Mouse (Mus musculus) gastrocnemius, adult 2 months (tissue): Measurements from ENCODE around the gene Tm7sf3. TPM values are rescaled to one million over a fixed set of nuclear protein-coding genes. Genes with fewer than 3 reads are reported as not detected.

Experiments
- DNase-seq: peaks from one replicate; pipeline ENCODE4 v3.0.0; 2022
- H3K27ac ChIP-seq: fragments of 200-600 bp; 2 replicates; pipeline ENCODE4 v1.8.1; 2022; ENCODE audit warnings: mild to moderate bottlenecking
- H3K4me3 ChIP-seq: fragments of 200-600 bp; 2 replicates; pipeline ENCODE4 v1.8.1; 2022; ENCODE audit warnings: mild to moderate bottlenecking, moderate library complexity
- CTCF ChIP-seq: fragments of 200-600 bp; IDR thresholded peaks from 2 replicates; pipeline ENCODE4 v1.8.1; 2022; ENCODE audit warnings: antibody characterized with exemption, mild to moderate bottlenecking, moderate library complexity
- intact Hi-C: fragments of 180-260 bp; cut with DNase I; formaldehyde crosslinking; loops from one replicate; pipeline ENCODE4 v1.15.1; 2025
- total RNA-seq, 2 experiments: library from RNA; stranded (reverse); gene quantifications; 2 replicates each; pipeline ENCODE4 v1.2.3; 2021

Gene Tm7sf3
- total RNA-seq, 2 experiments from 2014 or later: 5.7 to 7.8 TPM

DNA sequence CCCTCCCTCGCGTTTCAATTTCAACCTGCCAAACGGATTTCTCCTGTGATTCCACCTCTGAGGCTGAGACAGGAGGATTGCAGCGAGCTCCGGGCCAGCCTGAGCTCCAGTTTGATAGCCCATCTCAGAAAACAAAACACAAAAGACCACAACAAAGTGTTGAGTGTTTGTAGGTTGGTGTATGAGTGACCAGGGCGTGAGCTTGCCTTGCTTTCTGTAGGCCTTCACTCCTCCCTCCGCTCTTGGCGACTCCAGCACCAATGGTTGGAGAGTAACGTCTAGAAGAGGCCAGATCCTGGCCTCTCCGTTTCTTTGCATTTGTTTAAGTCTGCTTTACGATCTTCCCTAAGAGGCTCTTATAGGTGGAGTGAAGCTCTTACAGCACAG is 553 bp upstream of the Tm7sf3 start:
- DNase-seq: peak; percentile 23
- peak overlapping the region; percentile 95 for H3K4me3 ChIP-seq
- H3K27ac ChIP-seq: peak overlapping the region; percentile 96
- no peak for TF ChIP-seq CTCF
- intact Hi-C loops: no loop called here

DNA sequence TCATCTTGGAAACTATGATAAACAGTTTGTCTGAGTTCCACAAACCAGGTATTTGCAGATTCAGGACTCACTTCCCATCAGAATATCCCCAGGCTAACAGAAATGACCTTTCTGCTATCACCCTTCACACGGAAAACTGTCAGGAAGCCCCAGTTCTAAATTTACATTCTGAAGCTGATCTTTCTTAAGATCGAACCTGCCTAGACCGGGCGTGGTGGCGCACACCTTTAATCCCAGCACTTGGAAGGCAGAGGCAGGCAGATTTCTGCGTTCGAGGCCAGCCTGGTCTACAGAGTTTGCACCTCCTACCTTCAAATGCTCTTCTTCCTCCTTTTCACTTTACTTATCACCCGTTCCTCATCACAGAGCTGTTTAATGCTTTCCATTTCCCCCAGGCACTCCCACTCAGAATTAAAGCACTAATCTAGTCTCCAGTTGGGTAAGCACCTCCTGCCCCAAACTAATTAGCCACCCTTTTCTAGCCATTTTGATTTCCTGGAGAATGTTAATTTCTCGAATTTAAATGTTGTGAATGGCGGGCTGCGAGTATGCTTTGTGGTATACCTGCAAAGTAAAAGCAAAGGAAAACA is 908 bp downstream of the Tm7sf3 start:
- DNase-seq: no peak
- peak overlapping the region; percentile 95 for H3K4me3 ChIP-seq
- peak overlapping the region; percentile 96 for H3K27ac ChIP-seq
- TF ChIP-seq CTCF: no peak
- intact Hi-C loops: no loop called here

DNA sequence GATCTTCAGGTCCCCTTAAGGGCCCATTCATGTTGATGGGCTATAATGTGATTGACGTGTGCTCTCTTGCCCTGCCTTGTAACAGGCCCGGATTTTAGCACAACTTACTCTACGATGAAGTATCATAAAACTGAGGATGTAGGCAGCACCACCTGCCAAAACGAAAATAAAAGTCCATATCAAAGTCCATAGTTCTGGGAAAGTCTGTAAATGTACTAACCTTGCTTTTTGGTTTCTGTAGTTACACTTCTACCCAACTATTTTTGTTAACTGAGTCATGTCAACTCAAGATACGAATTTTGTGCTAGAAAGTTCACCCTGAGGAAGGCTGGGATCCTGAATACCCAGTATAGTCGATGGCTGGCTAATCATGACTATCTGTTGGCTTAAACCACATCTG is 1.6 kb downstream of the Tm7sf3 start:
- no peak overlapping the region for H3K4me3 ChIP-seq
- intact Hi-C loops: no loop called here
- H3K27ac ChIP-seq: no peak overlapping the region
- no peak for DNase-seq
- no peak for TF ChIP-seq CTCF

DNA sequence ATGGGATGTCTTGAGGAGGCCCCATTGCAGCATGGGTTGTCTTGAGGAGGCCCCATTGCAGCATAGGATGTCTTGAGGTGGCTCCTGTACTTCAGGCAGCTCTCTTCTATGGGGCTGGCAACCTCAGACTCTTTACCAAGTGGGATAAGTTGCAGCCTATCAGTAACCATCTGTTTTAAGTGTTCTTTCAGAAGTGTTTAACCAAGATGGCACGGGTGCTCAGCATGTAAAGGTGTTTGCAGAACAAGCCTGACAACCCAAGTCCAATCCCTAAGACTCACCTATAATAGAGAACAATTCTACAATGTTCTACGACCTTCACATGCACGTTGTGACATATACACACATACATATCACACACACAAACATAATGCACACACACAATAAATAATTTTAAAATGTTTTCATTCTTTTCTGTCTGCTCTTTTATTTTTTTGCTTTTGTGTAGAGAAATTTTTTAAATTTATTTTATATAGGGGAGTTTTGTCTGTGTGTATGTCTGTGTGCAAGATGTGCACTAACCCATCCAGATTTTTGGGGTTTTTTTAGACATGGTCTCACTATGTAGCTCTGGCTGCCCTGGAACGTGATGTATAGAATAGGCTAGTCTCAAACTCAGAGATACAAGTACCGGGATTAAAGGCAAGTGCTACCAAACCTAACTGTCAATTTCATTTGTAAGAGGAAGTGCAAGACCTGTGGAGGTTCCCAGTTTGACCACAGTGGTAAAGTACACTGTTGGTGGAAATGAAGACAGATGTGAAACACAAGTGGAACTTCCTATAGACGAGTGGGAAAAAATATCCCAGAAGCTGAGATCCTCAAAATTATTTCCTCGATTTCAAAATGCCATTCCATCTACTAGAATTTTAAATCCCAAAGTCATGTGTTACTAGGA is 2.3 kb downstream of the Tm7sf3 start:
- H3K27ac ChIP-seq: no peak overlapping the region
- H3K4me3 ChIP-seq: no peak overlapping the region
- no peak for TF ChIP-seq CTCF
- intact Hi-C loops: no loop called here
- DNase-seq: no peak

DNA sequence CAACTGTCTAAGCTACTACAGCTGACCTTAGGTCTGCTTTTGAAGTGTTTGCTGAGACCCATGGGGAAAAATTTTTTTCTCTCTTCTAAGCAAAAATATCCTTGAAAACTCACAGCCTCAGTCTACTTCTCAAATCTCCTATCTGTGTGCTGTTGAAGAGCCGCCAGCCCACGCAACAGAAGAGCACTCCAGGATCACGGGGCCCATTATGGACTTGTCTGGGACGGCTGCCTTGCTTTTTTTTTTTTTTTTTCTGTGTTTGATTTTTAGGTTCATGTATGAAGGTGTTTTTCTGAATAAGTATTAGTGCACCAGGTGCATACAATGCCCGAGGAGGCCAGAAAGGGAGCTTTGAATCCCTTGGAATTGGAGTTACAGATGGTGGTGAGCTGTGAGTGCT is 6.1 kb downstream of the Tm7sf3 start:
- Histone ChIP-seq H3K4me3 (no peak overlapping the region), H3K27ac (no peak overlapping the region)
- intact Hi-C loops: no loop called here
- TF ChIP-seq CTCF: no peak
- no peak for DNase-seq

DNA sequence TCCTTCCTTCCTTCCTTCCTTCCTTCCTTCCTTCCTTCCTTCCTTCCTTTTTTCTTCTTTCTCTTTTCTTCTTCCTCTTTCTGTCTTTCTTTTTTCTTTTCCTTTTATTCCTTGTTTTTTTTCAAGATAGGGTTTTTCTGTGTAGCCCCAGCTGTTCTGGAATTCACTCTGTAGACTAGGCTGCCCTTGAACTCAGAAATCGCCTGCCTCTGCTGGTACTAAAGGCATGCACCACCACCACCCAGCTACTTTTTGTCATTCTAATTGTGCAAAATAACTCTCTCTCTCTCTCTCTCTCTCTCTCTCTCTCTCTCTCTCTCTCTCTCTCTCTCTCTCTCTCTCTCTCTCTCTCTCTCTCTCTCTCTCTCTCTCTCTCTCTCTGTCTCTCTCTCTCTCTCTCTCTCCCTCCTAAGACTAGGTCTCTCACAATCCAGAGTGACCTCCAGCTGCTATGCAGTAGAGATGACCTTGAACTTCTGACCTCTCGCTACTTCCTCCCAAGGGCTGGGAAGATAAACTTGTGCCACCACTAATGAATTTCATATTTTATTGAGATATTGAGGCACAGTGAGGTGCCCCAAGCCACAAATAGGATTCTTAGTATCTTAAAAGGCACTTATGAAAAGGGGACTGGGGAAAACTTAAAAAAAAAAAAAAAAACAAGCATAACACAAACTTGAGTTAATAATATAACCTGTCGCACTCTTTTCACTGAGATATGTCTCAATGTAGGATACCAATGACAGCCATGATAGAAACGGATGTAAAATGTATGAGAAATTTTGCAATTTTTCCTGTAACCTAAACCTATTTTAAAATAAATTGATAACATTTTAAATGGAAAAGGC is 7.6 kb downstream of the Tm7sf3 start:
- DNase-seq: no peak
- no peak for TF ChIP-seq CTCF
- H3K27ac ChIP-seq: peak overlapping the region; percentile 63
- intact Hi-C loops: loop anchor here (5.0 kb wide), 1 partner anchor 58 kb away; the partner anchor contains the start of genes Fgfr1op2 and Ints13
- H3K4me3 ChIP-seq: peak overlapping the region; percentile 98

DNA sequence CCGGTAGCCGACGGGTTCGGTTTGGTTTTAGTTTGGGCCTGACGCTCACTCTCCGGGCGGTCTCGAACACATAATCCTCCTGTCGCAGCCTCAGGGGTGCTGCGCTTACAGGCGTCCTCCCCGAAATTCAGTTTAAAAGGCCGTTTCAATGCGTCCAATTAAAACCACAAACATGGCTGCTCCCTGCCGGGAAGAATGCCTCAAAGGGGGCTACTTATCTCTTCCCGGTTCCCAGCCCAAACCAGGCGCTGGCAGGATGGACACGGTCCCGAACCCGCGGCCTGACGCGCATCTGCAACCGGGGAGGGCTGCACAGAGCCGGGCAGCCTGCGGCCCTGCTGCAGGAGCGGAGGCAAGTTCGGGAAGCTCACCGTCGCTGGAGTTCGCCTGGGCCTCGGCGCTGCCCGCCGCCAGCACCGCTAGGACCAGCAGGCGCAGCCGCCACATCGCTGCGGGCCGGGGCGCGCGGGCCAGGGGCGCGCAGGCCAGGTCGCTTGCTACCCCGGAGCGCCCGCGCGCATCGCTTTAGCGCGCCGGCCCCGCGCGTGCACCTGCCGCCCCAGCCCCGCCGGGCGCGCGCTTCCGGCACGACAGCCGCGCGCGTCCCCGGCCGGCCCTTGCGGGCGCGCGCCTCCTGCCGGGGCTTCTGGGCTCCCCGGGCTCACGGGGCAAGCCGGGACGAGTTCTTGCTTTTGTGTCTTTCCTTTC is 8.5 kb downstream of the Tm7sf3 start:
- peak; percentile 26 for TF ChIP-seq CTCF
- intact Hi-C loops: loop anchor here (5.0 kb wide), 1 partner anchor 57 kb away; the partner anchor contains the start of genes Fgfr1op2 and Ints13
- Histone ChIP-seq H3K27ac (peak overlapping the region; percentile 90), H3K4me3 (peak overlapping the region; percentile 98)
- DNase-seq: peak; percentile 92

DNA sequence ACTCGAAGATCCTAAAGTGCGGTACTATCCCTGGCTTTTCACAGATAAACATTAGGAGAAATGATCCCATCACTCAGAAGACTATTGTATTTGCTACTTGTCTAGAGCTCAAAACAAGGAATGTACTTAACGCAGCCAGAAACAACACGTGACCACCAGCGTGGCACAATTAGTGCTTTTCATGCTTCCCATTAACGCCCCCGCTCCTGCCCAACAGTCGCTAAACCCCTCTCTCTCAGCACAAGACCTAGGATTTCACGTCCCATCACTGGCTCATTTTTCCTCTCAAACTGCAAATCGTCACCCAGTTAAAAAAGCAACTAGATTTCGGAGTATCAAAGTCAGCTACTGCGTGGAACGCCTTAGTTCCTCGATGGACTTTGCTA is 9.0 kb downstream of the Tm7sf3 start:
- TF ChIP-seq CTCF: no peak
- H3K4me3 ChIP-seq: peak overlapping the region; percentile 98
- DNase-seq: no peak
- intact Hi-C loops: loop anchor here (5.0 kb wide), 1 partner anchor 56 kb away; the partner anchor contains the start of genes Fgfr1op2 and Ints13
- peak overlapping the region; percentile 90 for H3K27ac ChIP-seq

DNA sequence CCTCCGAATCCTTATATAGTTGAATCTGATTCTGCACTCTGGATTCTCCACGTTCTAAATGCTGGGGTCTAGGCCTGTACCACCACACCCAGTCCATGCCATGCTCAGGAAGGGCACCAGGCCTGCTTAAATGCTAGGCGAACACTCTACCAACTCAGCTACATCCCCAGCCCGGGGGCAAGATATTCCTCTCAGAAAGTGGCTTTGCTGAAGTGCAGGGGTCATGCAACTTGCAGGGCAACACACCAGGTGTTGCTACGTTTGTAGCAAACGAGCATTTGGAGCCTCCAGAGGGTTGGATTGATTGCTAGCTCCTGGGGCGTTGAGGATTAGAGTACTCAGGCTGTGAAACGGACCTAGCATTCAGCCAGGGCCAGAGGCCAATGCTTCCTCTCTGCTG is 9.5 kb downstream of the Tm7sf3 start:
- Histone ChIP-seq H3K4me3 (peak overlapping the region; percentile 98), H3K27ac (peak overlapping the region; percentile 90)
- DNase-seq: no peak
- intact Hi-C loops: loop anchor here (5.0 kb wide), 1 partner anchor 56 kb away; the partner anchor contains the start of genes Fgfr1op2 and Ints13
- no peak for TF ChIP-seq CTCF

DNA sequence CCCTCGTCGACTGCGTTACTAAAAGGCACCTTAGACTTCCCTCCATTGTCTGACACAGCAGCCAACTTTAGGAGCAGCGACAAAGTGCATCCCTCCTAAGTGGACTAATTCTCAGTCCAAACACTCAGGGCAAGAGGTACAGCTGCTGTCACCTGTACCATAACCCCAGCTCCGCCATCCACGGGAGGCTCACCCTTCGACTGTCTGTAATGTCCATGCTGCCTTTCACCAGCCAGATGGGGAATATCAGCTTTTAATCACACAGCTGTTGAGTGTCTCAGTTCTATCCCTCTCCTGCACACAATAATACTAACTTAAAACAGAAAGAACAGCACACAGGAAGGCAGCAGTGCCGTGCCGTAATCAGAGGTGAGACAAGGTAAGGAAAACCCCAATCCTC is 10.2 kb downstream of the Tm7sf3 start:
- TF ChIP-seq CTCF: no peak
- H3K27ac ChIP-seq: peak overlapping the region; percentile 90
- intact Hi-C loops: loop anchor here (5.0 kb wide), 1 partner anchor 55 kb away; the partner anchor contains the start of genes Fgfr1op2 and Ints13
- no peak for DNase-seq
- H3K4me3 ChIP-seq: peak overlapping the region; percentile 98

DNA sequence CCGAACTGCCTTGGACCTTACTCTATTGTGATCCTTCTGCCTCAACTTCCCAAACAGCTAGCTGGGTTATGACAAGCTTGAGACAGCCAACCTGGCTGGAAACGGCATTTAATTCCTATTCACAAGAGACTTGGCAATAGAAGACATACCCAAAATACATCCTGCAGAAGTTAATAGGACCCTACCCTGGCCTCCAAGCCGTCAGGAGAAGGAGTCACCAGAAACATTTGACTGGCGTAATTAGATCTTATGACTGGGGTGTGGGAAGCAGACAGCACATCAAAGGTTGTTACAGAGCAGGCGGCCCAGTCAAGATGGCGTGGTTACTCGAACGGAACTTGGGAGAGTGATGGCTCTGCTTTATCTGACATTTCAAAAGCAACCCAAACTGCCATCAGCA is 10.8 kb downstream of the Tm7sf3 start:
- no peak overlapping the region for H3K27ac ChIP-seq
- no peak for TF ChIP-seq CTCF
- intact Hi-C loops: loop anchor here (5.0 kb wide), 1 partner anchor 55 kb away; the partner anchor contains the start of genes Fgfr1op2 and Ints13

DNA sequence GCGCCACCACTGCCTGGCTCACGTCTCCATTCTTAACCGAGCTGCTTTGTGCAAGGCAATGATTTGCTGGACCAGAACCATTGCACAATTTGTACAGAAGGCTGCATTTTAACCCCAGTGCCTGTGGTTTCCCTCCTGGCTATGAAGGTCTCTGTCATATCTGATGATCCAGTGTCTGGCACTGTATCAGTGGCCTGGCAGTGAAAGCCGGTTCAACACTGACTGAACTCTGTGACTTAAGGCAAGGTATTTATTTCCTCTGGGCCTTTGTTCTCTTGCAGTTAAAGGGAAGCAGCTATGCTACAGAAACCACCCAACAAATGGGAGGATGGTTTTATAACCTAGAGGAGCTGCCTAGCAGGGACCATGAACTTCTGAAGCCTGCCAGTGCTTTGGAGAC is 11.7 kb downstream of the Tm7sf3 start:
- no peak for TF ChIP-seq CTCF
- no peak overlapping the region for H3K4me3 ChIP-seq
- DNase-seq: no peak
- H3K27ac ChIP-seq: no peak overlapping the region
- intact Hi-C loops: loop anchor here (5.0 kb wide), 1 partner anchor 54 kb away; the partner anchor contains the start of genes Fgfr1op2 and Ints13

More for the DNA sequence above, 10.8 kb downstream of the Tm7sf3 start:
- DNase-seq: no peak
- no peak overlapping the region for H3K4me3 ChIP-seq
